Mouse (Mus musculus) hematopoietic multipotent progenitor cell, adult 10-12 weeks (in vitro differentiated cells): ENCODE results near the gene Ppt1. TPM values are rescaled to one million over a fixed set of nuclear protein-coding genes. Genes with fewer than 3 reads are reported as not detected.

Source experiments
- polyA plus RNA-seq: library from polyadenylated mRNA; stranded (reverse); fragments of >175 nt; gene quantifications from 2 replicates; pipeline ENCODE4 v1.2.3, GENCODE M21; 2012; ENCODE audit warnings: low replicate concordance

The Ppt1 gene
- polyA plus RNA-seq: 20.1 and 25.9 TPM in 2 replicates

DNA sequence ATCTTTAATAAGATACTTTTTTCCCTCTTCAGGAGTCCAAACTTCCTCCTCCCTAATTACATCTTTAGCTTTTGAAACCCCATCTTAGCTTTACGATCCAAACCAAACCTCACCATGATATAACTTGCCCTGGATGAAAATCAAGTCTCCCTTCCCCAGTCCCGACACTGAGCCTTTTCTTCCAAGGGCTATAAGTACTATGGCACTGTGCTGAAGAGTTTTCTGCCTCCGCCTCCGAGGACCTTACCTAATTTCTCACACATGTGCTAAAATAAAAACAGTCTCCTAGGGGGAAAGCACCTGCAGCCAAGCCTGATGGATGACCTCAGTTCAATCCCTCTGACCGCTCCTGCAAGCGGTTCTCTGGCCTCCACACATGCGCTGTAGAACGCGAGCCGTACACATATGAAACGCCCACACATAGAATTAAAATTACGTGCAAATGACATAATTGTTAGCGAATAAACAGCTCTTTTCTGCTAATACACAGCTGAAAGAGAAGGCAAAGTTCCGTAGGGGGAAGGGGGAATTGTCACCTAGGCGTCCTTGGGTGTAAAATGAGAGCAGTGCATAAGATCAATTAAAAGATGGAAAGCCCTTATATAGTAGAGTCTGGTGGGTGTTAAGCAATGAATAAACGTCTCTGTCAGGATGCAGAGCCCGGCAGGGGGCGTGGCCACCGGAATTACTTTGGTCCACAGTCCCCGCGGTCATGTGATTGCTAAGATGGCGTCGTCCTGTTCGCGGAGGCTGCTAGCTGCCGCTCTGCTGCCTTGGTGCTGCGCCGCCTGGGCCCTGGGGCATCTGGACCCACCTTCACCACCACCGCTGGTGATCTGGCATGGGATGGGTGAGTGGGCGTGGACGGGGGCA lies at the start of gene Ppt1:
Ppt1 (plus strand) TSS at position 713 of the 873 bp plus-strand sequence.

DNA sequence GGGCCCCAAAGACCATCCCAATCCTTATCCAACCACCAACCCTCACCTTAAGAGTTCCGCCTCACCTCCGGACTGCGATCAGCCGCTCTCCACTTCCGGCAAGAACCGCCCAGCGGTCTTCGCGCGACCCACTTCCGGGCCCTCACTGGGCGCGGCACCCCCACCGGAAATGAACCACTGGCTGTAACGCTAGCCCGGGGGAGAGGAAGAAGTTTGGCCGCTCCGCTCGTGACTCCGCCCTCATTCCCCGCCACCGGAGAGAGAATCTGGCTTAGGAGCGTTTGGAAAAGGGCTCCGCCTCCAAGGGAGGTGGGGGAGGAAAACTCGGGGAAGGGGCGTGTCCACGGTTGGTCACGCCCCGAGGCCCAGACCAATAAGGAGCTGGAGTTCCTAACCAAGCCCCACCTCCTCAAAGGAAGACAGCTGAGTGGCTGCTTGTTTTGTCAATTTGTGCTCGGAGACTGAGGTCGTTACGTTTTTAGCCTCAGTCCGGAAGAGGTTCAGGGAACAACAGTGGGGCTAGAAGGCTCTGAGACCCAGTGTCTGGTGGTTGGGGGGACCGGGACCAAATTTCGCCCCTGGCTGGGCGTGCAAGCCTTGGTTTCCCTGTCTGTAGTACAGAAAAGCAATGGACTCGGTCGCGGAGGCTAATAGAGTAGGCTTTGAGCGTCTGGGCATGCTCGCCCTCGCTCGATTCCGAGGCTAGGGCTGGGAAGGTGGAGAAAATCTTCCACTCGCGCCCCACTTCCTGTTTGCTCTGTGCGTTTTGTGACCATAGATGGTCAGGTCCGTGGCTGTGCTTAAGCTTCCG lies 49.9 kb downstream of the Ppt1 start, which contains the start of gene Cap1:
Cap1 (minus strand) TSS at position 289 of the 811 bp plus-strand sequence.

Other genes with a start within 250 kb of the Ppt1 start
- gene 9530002B09Rik, start 147.0 kb upstream of the Ppt1 start, polyA plus RNA-seq: not detected in 2 replicates
- gene Cap1, start 49.8 kb downstream of the Ppt1 start, polyA plus RNA-seq: 91.7 and 93.0 TPM in 2 replicates
- gene Mfsd2a, start 124.9 kb downstream of the Ppt1 start, polyA plus RNA-seq: 0.40 and 0.65 TPM in 2 replicates
- gene Mycl, start 159.4 kb downstream of the Ppt1 start, polyA plus RNA-seq: 15.7 and 16.1 TPM in 2 replicates
- gene Trit1, start 180.4 kb downstream of the Ppt1 start, polyA plus RNA-seq: 0.92 and 3.6 TPM in 2 replicates